32 mouse cellular contexts compared by ENCODE assay signal in genomic region chr1:152252658-152253267, GRCm38 (mm10).
A peak's percentile ranks its signal among the peaks of the same experiment; 100 is the strongest.
DNase-seq lines count a peak whose midpoint lies in the region; ATAC-seq lines count a peak whose summit lies in the region.
"Had no signal": no experiment of that assay in that cellular context is flagged by ENCODE, and none has a peak within 500 bp of the region (broad histone marks: within the 10 kb centered on the region; RNA-seq: fewer than 3 reads in every experiment).

No protein-coding gene starts in this region.

- no peaks in the 10 kb centered on the region for H3K9me3 ChIP-seq in midbrain, embryonic 12.5 days
- H3K9me3 ChIP-seq in midbrain, embryonic 16.5 days (replicated peaks; ENCODE audit: control insufficient read depth, low read length, poor library complexity, severe bottlenecking), result no peaks in the 10 kb centered on the region
- no peaks in the 10 kb centered on the region for H3K9me3 ChIP-seq in hindbrain, embryonic 13.5 days
- H3K9me3 ChIP-seq: embryonic facial prominence, embryonic 13.5 days; forebrain, embryonic 10.5 days; forebrain, embryonic 15.5 days; hindbrain, embryonic 15.5 days; intestine, embryonic 15.5 days; limb, embryonic 10.5 days; limb, embryonic 15.5 days; liver, embryonic 13.5 days; megakaryocyte, embryonic 14.5 days had no signal

- no peak overlapping the region for H3K4me2 ChIP-seq in midbrain, embryonic 12.5 days (replicated peaks)
- no peak overlapping the region for H3K4me2 ChIP-seq in midbrain, embryonic 16.5 days (ENCODE audit: low read length)
- no peak overlapping the region for H3K4me2 ChIP-seq in hindbrain, embryonic 13.5 days
- H3K4me2 ChIP-seq: embryonic facial prominence, embryonic 13.5 days; forebrain, embryonic 15.5 days; hindbrain, embryonic 15.5 days; intestine, embryonic 15.5 days; limb, embryonic 15.5 days; liver, embryonic 13.5 days had no signal

- H3K4me3 ChIP-seq in midbrain, embryonic 12.5 days, result no peak overlapping the region
- no peak overlapping the region for H3K4me3 ChIP-seq in midbrain, embryonic 16.5 days (ENCODE audit: low read depth, low read length)
- H3K4me3 ChIP-seq in hindbrain, embryonic 13.5 days, result no peak overlapping the region
- H3K4me3 ChIP-seq: embryonic facial prominence, embryonic 13.5 days; forebrain, embryonic 10.5 days; forebrain, embryonic 15.5 days; hindbrain, embryonic 15.5 days; intestine, embryonic 15.5 days; limb, embryonic 10.5 days; limb, embryonic 15.5 days; liver, embryonic 13.5 days; megakaryocyte, embryonic 14.5 days had no signal

- WGBS in midbrain, embryonic 12.5 days, result 72% methylated on average over 9 of the region's 9 CpGs
- 36% methylated on average over 9 of the region's 9 CpGs for WGBS in midbrain, embryonic 16.5 days
- WGBS in hindbrain, embryonic 13.5 days, result 36% methylated on average over 9 of the region's 9 CpGs

- DNase-seq in retina, embryonic 14.5 days (ENCODE audit: low spot score), result peak; percentile 39
- DNase-seq in retina, postnatal 1 day, result no peak
- no peak for DNase-seq in Muller cell, postnatal 12 days (ENCODE audit: inconsistent ontology term)
- DNase-seq in left cerebral cortex, adult 8-10 months (ENCODE audit: low spot score in 2 of 2), result no peak
- DNase-seq: adrenal gland, postnatal 14 days; cerebellum, adult 18-20 months; cerebellum, postnatal 10 days; heart, postnatal 14 days; kidney, adult 2 months; kidney, postnatal 10 days; layer of hippocampus, postnatal 36 days; liver, embryonic 13.5 days; lung, adult 18-20 months; lung, postnatal 4 days; right cerebral cortex, postnatal 4 days; thymus, adult 18-20 months; thymus, postnatal 25 days had no signal

- no peak overlapping the region for H3K27ac ChIP-seq in midbrain, embryonic 12.5 days (replicated peaks)
- H3K27ac ChIP-seq in midbrain, embryonic 16.5 days (ENCODE audit: low read length), result no peak overlapping the region
- no peak overlapping the region for H3K27ac ChIP-seq in hindbrain, embryonic 13.5 days
- H3K27ac ChIP-seq: embryonic facial prominence, embryonic 13.5 days; forebrain, embryonic 10.5 days; forebrain, embryonic 15.5 days; hindbrain, embryonic 15.5 days; intestine, embryonic 15.5 days; limb, embryonic 10.5 days; limb, embryonic 15.5 days; liver, embryonic 13.5 days; stomach, postnatal 0 days had no signal

- H3K36me3 ChIP-seq in midbrain, embryonic 12.5 days, result no peaks in the 10 kb centered on the region
- no peaks in the 10 kb centered on the region for H3K36me3 ChIP-seq in midbrain, embryonic 16.5 days (ENCODE audit: control insufficient read depth, insufficient read depth, low read length)
- no peaks in the 10 kb centered on the region for H3K36me3 ChIP-seq in hindbrain, embryonic 13.5 days
- H3K36me3 ChIP-seq: embryonic facial prominence, embryonic 13.5 days; forebrain, embryonic 10.5 days; forebrain, embryonic 15.5 days; hindbrain, embryonic 15.5 days; intestine, embryonic 15.5 days; limb, embryonic 10.5 days; limb, embryonic 15.5 days; liver, embryonic 13.5 days had no signal

- no peak overlapping the region for H3K9ac ChIP-seq in midbrain, embryonic 12.5 days (replicated peaks)
- no peak overlapping the region for H3K9ac ChIP-seq in midbrain, embryonic 16.5 days (ENCODE audit: low read depth, low read length)
- H3K9ac ChIP-seq in hindbrain, embryonic 13.5 days, result no peak overlapping the region
- H3K9ac ChIP-seq: embryonic facial prominence, embryonic 13.5 days; forebrain, embryonic 15.5 days; hindbrain, embryonic 15.5 days; intestine, embryonic 15.5 days; limb, embryonic 15.5 days; liver, embryonic 13.5 days had no signal

- peak; percentile 78; the same call in 1 of the 2 replicates for ATAC-seq in midbrain, embryonic 12.5 days (ENCODE audit: low FRiP score, low read depth)
- ATAC-seq in midbrain, embryonic 16.5 days, result no peak
- peak; percentile 69 for ATAC-seq in hindbrain, embryonic 13.5 days (ENCODE audit: low FRiP score)
- ATAC-seq: forebrain, embryonic 15.5 days; intestine, embryonic 15.5 days; lung, postnatal 0 days; Patski had no signal

- H3K27me3 ChIP-seq in midbrain, embryonic 12.5 days, result no peaks in the 10 kb centered on the region
- no peaks in the 10 kb centered on the region for H3K27me3 ChIP-seq in midbrain, embryonic 16.5 days (ENCODE audit: control insufficient read depth, insufficient read depth, low read depth, low read length)
- no peaks in the 10 kb centered on the region for H3K27me3 ChIP-seq in hindbrain, embryonic 13.5 days
- H3K27me3 ChIP-seq: CH12.LX; embryonic facial prominence, embryonic 13.5 days; forebrain, embryonic 15.5 days; hindbrain, embryonic 15.5 days; intestine, embryonic 15.5 days; limb, embryonic 15.5 days; liver, embryonic 13.5 days; megakaryocyte, embryonic 14.5 days; Patski had no signal

- H3K4me1 ChIP-seq in midbrain, embryonic 12.5 days, result no peaks in the 10 kb centered on the region; the same call in 1 of the 2 replicates
- no peaks in the 10 kb centered on the region for H3K4me1 ChIP-seq in midbrain, embryonic 16.5 days (ENCODE audit: control insufficient read depth, insufficient read depth, low read length)
- peaks cover 12% of the 10 kb centered on the region for H3K4me1 ChIP-seq in hindbrain, embryonic 13.5 days (replicated peaks)
- H3K4me1 ChIP-seq: embryonic facial prominence, embryonic 13.5 days; forebrain, embryonic 10.5 days; forebrain, embryonic 15.5 days; hindbrain, embryonic 15.5 days; intestine, embryonic 15.5 days; limb, embryonic 10.5 days; limb, embryonic 15.5 days; liver, embryonic 13.5 days had no signal
